In genomic region chr3:89163643-89164245, GRCm38 (mm10) we compare ENCODE assay signal across 8 mouse cellular contexts. TPM values are rescaled to one million over a fixed set of nuclear protein-coding genes. Genes with fewer than 3 reads are reported as not detected.
DNase-seq lines count a peak whose midpoint lies in the region; ATAC-seq and TF ChIP-seq lines count a peak whose summit lies in the region.

No protein-coding gene starts in this region.

- peak overlapping the region; percentile 95 for H3K27ac ChIP-seq in layer of hippocampus, adult 2 months
- H3K27ac ChIP-seq in bone marrow macrophage, adult 2 months (ENCODE audit: insufficient read depth, low read depth, low read length): peak overlapping the region; percentile 83
- H3K27ac ChIP-seq in neural tube, embryonic 12.5 days: no peak overlapping the region

- DNase-seq in layer of hippocampus, adult 2 months (ENCODE audit: low spot score in 2 of 2): no peak
- no peak for DNase-seq in layer of hippocampus, adult 11-12 months (ENCODE audit: low spot score)
- DNase-seq in induced T-regulatory cell, adult 2 months (ENCODE audit: low read depth): peak; percentile 61
- no peak for DNase-seq in cerebellum, adult 11 months
- DNase-seq in layer of hippocampus, postnatal 36 days: no peak
- DNase-seq in frontal cortex, postnatal 14 days (ENCODE audit: low spot score in 2 of 2): no peak

- H3K4me2 ChIP-seq in neural tube, embryonic 12.5 days (replicated peaks): peak overlapping the region; percentile 60

- WGBS in neural tube, embryonic 12.5 days: 79% methylated on average over 5 of the region's 5 CpGs

- peaks cover 18% of the 10 kb centered on the region for H3K36me3 ChIP-seq in neural tube, embryonic 12.5 days

- H3K4me1 ChIP-seq in bone marrow macrophage, adult 2 months (ENCODE audit: control insufficient read depth, insufficient read depth, low read length): peaks cover 20% of the 10 kb centered on the region
- H3K4me1 ChIP-seq in neural tube, embryonic 12.5 days: peaks cover 29% of the 10 kb centered on the region

- no peak for TF ChIP-seq CTCF in layer of hippocampus, adult 2 months (conservative IDR thresholded peaks at IDR 0.05)
- TF ChIP-seq CTCF in bone marrow macrophage, adult 2 months (IDR thresholded peaks at IDR 0.05; ENCODE audit: low read depth, low read length): no peak

- TF ChIP-seq POLR2A in bone marrow macrophage, adult 2 months (IDR thresholded peaks at IDR 0.05; ENCODE audit: borderline replicate concordance, low read depth, low read length): no peak

- no peak for ATAC-seq in neural tube, embryonic 12.5 days (ENCODE audit: low FRiP score, low read depth)

- no peaks in the 10 kb centered on the region for H3K27me3 ChIP-seq in neural tube, embryonic 12.5 days (replicated peaks)

- H3K4me3 ChIP-seq in layer of hippocampus, adult 2 months: peak overlapping the region; percentile 84
- peak overlapping the region; percentile 92 for H3K4me3 ChIP-seq in bone marrow macrophage, adult 2 months (ENCODE audit: insufficient read depth, low read length)
- H3K4me3 ChIP-seq in neural tube, embryonic 12.5 days: peak overlapping the region; percentile 84; the same call in 1 of the 2 replicates

- no peaks in the 10 kb centered on the region for H3K9me3 ChIP-seq in neural tube, embryonic 12.5 days

- peak overlapping the region; percentile 94; the same call in 1 of the 2 replicates for H3K9ac ChIP-seq in neural tube, embryonic 12.5 days

RNA-seq across cellular contexts. Expression of gene Clk2, which starts 0.9 kb away (rescaled TPM):
- 10 to 100 TPM; 47.8 to 56.1 TPM for total RNA-seq in layer of hippocampus, adult 2 months (2021)
- 52.5 and 61.4 TPM in 2 replicates for polyA plus RNA-seq in bone marrow macrophage, adult 2 months (2012; ENCODE audit: insufficient read depth, insufficient read length, missing spikeins)
- polyA plus RNA-seq in neural tube, embryonic 12.5 days (2016; fragmentation: Nextera tagmentation; extraction: Ambion mirVana): 38.5 and 43.0 TPM in 2 replicates
- total RNA-seq in layer of hippocampus, postnatal 36 days (2021): 10 to 100 TPM; 52.0 to 53.4 TPM

RNA-seq across cellular contexts. Expression of gene Hcn3, which starts 3.7 kb away (rescaled TPM):
- 10 to 100 TPM; 10.2 to 13.3 TPM for total RNA-seq in layer of hippocampus, adult 2 months (2021)
- polyA plus RNA-seq in bone marrow macrophage, adult 2 months (2012; ENCODE audit: insufficient read depth, insufficient read length, missing spikeins): 0.47 TPM in 1 of 2 replicates, not detected in the other
- polyA plus RNA-seq in neural tube, embryonic 12.5 days (2016; fragmentation: Nextera tagmentation; extraction: Ambion mirVana): 19.5 and 23.2 TPM in 2 replicates
- total RNA-seq in layer of hippocampus, postnatal 36 days (2021): 10 to 100 TPM; 11.8 to 12.1 TPM

RNA-seq across cellular contexts. Expression of gene Scamp3, which starts 13.5 kb away (rescaled TPM):
- total RNA-seq in layer of hippocampus, adult 2 months (2021): 10 to 100 TPM; 67.1 to 69.0 TPM
- 76.5 and 77.9 TPM in 2 replicates for polyA plus RNA-seq in bone marrow macrophage, adult 2 months (2012; ENCODE audit: insufficient read depth, insufficient read length, missing spikeins)
- 109 and 110 TPM in 2 replicates for polyA plus RNA-seq in neural tube, embryonic 12.5 days (2016; fragmentation: Nextera tagmentation; extraction: Ambion mirVana)
- 10 to 100 TPM; 66.8 to 71.9 TPM for total RNA-seq in layer of hippocampus, postnatal 36 days (2021)

RNA-seq across cellular contexts. Expression of gene Fam189b, which starts 19.2 kb away (rescaled TPM):
- total RNA-seq in layer of hippocampus, adult 2 months (2021): 10 to 100 TPM; 61.6 to 61.7 TPM
- 17.4 TPM in 2 replicates for polyA plus RNA-seq in bone marrow macrophage, adult 2 months (2012; ENCODE audit: insufficient read depth, insufficient read length, missing spikeins)
- polyA plus RNA-seq in neural tube, embryonic 12.5 days (2016; fragmentation: Nextera tagmentation; extraction: Ambion mirVana): 34.1 and 42.5 TPM in 2 replicates
- 10 to 100 TPM; 57.8 to 71.0 TPM for total RNA-seq in layer of hippocampus, postnatal 36 days (2021)

RNA-seq across cellular contexts. Expression of gene Pklr, which starts 27.8 kb away (rescaled TPM):
- total RNA-seq in layer of hippocampus, adult 2 months (2021): not detected
- polyA plus RNA-seq in bone marrow macrophage, adult 2 months (2012; ENCODE audit: insufficient read depth, insufficient read length, missing spikeins): not detected in 2 replicates
- polyA plus RNA-seq in neural tube, embryonic 12.5 days (2016; fragmentation: Nextera tagmentation; extraction: Ambion mirVana): 0.43 and 0.46 TPM in 2 replicates
- total RNA-seq in layer of hippocampus, postnatal 36 days (2021): not detected
